10 mouse cellular contexts compared by ENCODE assay signal in the genomic region with DNA sequence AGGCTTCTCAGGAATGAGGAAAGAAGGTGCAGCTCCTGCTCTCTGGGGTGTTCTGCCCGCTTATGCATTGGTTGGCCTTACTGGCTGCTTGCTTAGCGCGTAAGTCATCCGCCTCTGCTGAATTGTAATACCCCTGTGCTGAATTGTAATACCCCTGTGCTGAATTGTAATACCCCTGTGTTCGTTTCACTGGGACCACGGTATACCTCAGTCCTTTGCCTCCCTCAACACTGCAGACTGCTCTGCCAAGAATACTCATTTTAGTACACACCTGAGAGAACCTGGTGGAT. TPM values are rescaled to one million over a fixed set of nuclear protein-coding genes. Genes with fewer than 3 reads are reported as not detected.
A peak's percentile ranks its signal among the peaks of the same experiment; 100 is the strongest.
DNase-seq lines count a peak whose midpoint lies in the region; ATAC-seq and TF ChIP-seq lines count a peak whose summit lies in the region.
"Had no signal": no experiment of that assay in that cellular context is flagged by ENCODE, and none has a peak within 500 bp of the region (broad histone marks: within the 10 kb centered on the region; RNA-seq: fewer than 3 reads in every experiment).

No protein-coding gene starts in this region.

- H3K9me3 ChIP-seq in forebrain, embryonic 14.5 days (replicated peaks; ENCODE audit: control insufficient read depth, low read length): no peaks in the 10 kb centered on the region
- H3K9me3 ChIP-seq in forebrain, postnatal 0 days (ENCODE audit: low read length): no peaks in the 10 kb centered on the region
- H3K9me3 ChIP-seq in heart, embryonic 15.5 days (replicated peaks): no peaks in the 10 kb centered on the region
- no peaks in the 10 kb centered on the region for H3K9me3 ChIP-seq in limb, embryonic 13.5 days
- H3K9me3 ChIP-seq: liver, embryonic 15.5 days had no signal

- H3K4me2 ChIP-seq in forebrain, embryonic 14.5 days (ENCODE audit: low read length): peak overlapping the region; percentile 67; the same call in 1 of the 2 replicates
- no peak overlapping the region for H3K4me2 ChIP-seq in forebrain, postnatal 0 days (ENCODE audit: low read depth)
- H3K4me2 ChIP-seq in heart, embryonic 15.5 days: peak overlapping the region; percentile 80
- H3K4me2 ChIP-seq in limb, embryonic 13.5 days (replicated peaks): peak overlapping the region; percentile 72

- no peaks in the 10 kb centered on the region for H3K36me3 ChIP-seq in forebrain, embryonic 14.5 days (ENCODE audit: control insufficient read depth, insufficient read depth, low read length)
- no peaks in the 10 kb centered on the region for H3K36me3 ChIP-seq in forebrain, postnatal 0 days (ENCODE audit: insufficient read depth)
- no peaks in the 10 kb centered on the region for H3K36me3 ChIP-seq in heart, embryonic 15.5 days
- H3K36me3 ChIP-seq in limb, embryonic 13.5 days: no peaks in the 10 kb centered on the region
- H3K36me3 ChIP-seq: liver, embryonic 15.5 days had no signal

- ATAC-seq in forebrain, embryonic 14.5 days: no peak
- ATAC-seq in forebrain, postnatal 0 days: no peak
- no peak for ATAC-seq in heart, embryonic 15.5 days (replicated peaks; ENCODE audit: insufficient number of reproducible peaks, insufficient read depth, low FRiP score, low read depth)
- ATAC-seq in limb, embryonic 13.5 days (ENCODE audit: low FRiP score, low read depth): no peak

- no peak overlapping the region for H3K9ac ChIP-seq in forebrain, embryonic 14.5 days (ENCODE audit: low read length)
- no peak overlapping the region for H3K9ac ChIP-seq in forebrain, postnatal 0 days
- H3K9ac ChIP-seq in heart, embryonic 15.5 days: peak overlapping the region; percentile 90; the same call in 1 of the 2 replicates
- no peak overlapping the region for H3K9ac ChIP-seq in limb, embryonic 13.5 days
- H3K9ac ChIP-seq: liver, embryonic 15.5 days had no signal

- no peaks in the 10 kb centered on the region for H3K27me3 ChIP-seq in forebrain, embryonic 14.5 days (replicated peaks; ENCODE audit: control insufficient read depth, insufficient read depth, low read length)
- H3K27me3 ChIP-seq in forebrain, postnatal 0 days (ENCODE audit: insufficient read depth, low read length): no peaks in the 10 kb centered on the region
- no peaks in the 10 kb centered on the region for H3K27me3 ChIP-seq in heart, embryonic 15.5 days
- no peaks in the 10 kb centered on the region for H3K27me3 ChIP-seq in limb, embryonic 13.5 days

- no peak overlapping the region for H3K4me3 ChIP-seq in forebrain, embryonic 14.5 days (ENCODE audit: low read depth, low read length)
- no peak overlapping the region for H3K4me3 ChIP-seq in forebrain, postnatal 0 days (ENCODE audit: low read depth, low read length)
- no peak overlapping the region for H3K4me3 ChIP-seq in heart, embryonic 15.5 days
- H3K4me3 ChIP-seq in limb, embryonic 13.5 days: peak overlapping the region; percentile 84

- H3K27ac ChIP-seq in forebrain, embryonic 14.5 days (ENCODE audit: low read depth, low read length): no peak overlapping the region
- no peak overlapping the region for H3K27ac ChIP-seq in forebrain, postnatal 0 days (ENCODE audit: low read depth, low read length)
- peak overlapping the region; percentile 99 for H3K27ac ChIP-seq in heart, embryonic 15.5 days
- H3K27ac ChIP-seq in limb, embryonic 13.5 days: no peak overlapping the region
- H3K27ac ChIP-seq: liver, embryonic 15.5 days had no signal

- peaks cover 8% of the 10 kb centered on the region; the same call in 1 of the 2 replicates for H3K4me1 ChIP-seq in forebrain, embryonic 14.5 days (ENCODE audit: control insufficient read depth, insufficient read depth, low read length)
- peaks cover 5% of the 10 kb centered on the region; the same call in 1 of the 2 replicates for H3K4me1 ChIP-seq in forebrain, postnatal 0 days (ENCODE audit: insufficient read depth)
- H3K4me1 ChIP-seq in heart, embryonic 15.5 days (replicated peaks): peaks cover 30% of the 10 kb centered on the region
- H3K4me1 ChIP-seq in limb, embryonic 13.5 days: peaks cover 20% of the 10 kb centered on the region

- no peak for DNase-seq in forebrain, embryonic 14.5 days (ENCODE audit: low spot score)
- no peak for DNase-seq in forebrain, postnatal 0 days
- DNase-seq in kidney, adult 18-20 months: peak; percentile 46
- DNase-seq in kidney, postnatal 10 days: no peak
- DNase-seq in embryo, embryonic 9.5 days (ENCODE audit: extremely low spot score): no peak
- no peak for DNase-seq in embryo, embryonic 11 days
- DNase-seq: adrenal gland, postnatal 14 days had no signal

- TF ChIP-seq CTCF in forebrain, postnatal 0 days (IDR thresholded peaks at IDR 0.05; ENCODE audit: low read depth): no peak

- WGBS in forebrain, embryonic 14.5 days: 64% methylated on average over 6 of the region's 6 CpGs
- WGBS in forebrain, postnatal 0 days: 72% methylated on average over 6 of the region's 6 CpGs
- WGBS in heart, embryonic 15.5 days: 77% methylated on average over 6 of the region's 6 CpGs
- 84% methylated on average over 6 of the region's 6 CpGs for WGBS in limb, embryonic 13.5 days

RNA-seq across cellular contexts. Expression of a gene that starts 2.2 kb away (rescaled TPM):
- polyA plus RNA-seq in forebrain, embryonic 14.5 days (2014; fragmentation: Nextera tagmentation; extraction: Ambion mirVana): 244 and 275 TPM in 2 replicates
- total RNA-seq in forebrain, postnatal 0 days (2014; rRNA removed): 307 and 354 TPM in 2 replicates
- 375 and 419 TPM in 2 replicates for polyA plus RNA-seq in forebrain, postnatal 0 days (2015; fragmentation: Nextera tagmentation; extraction: Ambion mirVana)
- polyA plus RNA-seq in heart, embryonic 15.5 days (2015; fragmentation: Nextera tagmentation; extraction: Ambion mirVana): 291 and 396 TPM in 2 replicates
- 254 and 264 TPM in 2 replicates for polyA plus RNA-seq in limb, embryonic 13.5 days (2015; fragmentation: Nextera tagmentation; extraction: Ambion mirVana)

RNA-seq across cellular contexts. Expression of a gene that starts 32.8 kb away (rescaled TPM):
- polyA plus RNA-seq in forebrain, embryonic 14.5 days (2014; fragmentation: Nextera tagmentation; extraction: Ambion mirVana): 43.1 and 43.6 TPM in 2 replicates
- 23.2 and 26.2 TPM in 2 replicates for total RNA-seq in forebrain, postnatal 0 days (2014; rRNA removed)
- 15.7 and 19.6 TPM in 2 replicates for polyA plus RNA-seq in forebrain, postnatal 0 days (2015; fragmentation: Nextera tagmentation; extraction: Ambion mirVana)
- 20.7 and 22.6 TPM in 2 replicates for polyA plus RNA-seq in heart, embryonic 15.5 days (2015; fragmentation: Nextera tagmentation; extraction: Ambion mirVana)
- 33.3 and 35.6 TPM in 2 replicates for polyA plus RNA-seq in limb, embryonic 13.5 days (2015; fragmentation: Nextera tagmentation; extraction: Ambion mirVana)

RNA-seq across cellular contexts. Expression of a gene that starts 49.0 kb away (rescaled TPM):
- polyA plus RNA-seq in forebrain, embryonic 14.5 days (2014; fragmentation: Nextera tagmentation; extraction: Ambion mirVana): 7.9 and 8.0 TPM in 2 replicates
- total RNA-seq in forebrain, postnatal 0 days (2014; rRNA removed): 13.3 and 13.9 TPM in 2 replicates
- polyA plus RNA-seq in forebrain, postnatal 0 days (2015; fragmentation: Nextera tagmentation; extraction: Ambion mirVana): 10.5 and 11.1 TPM in 2 replicates
- 11.7 and 12.5 TPM in 2 replicates for polyA plus RNA-seq in heart, embryonic 15.5 days (2015; fragmentation: Nextera tagmentation; extraction: Ambion mirVana)
- 8.2 and 10.2 TPM in 2 replicates for polyA plus RNA-seq in limb, embryonic 13.5 days (2015; fragmentation: Nextera tagmentation; extraction: Ambion mirVana)
